24 mouse cellular contexts compared by ENCODE assay signal in genomic region chr13:42088339-42088738, GRCm38 (mm10). TPM values are rescaled to one million over a fixed set of nuclear protein-coding genes. Genes with fewer than 3 reads are reported as not detected.
DNase-seq lines count a peak whose midpoint lies in the region; ATAC-seq and TF ChIP-seq lines count a peak whose summit lies in the region.
"Had no signal": no experiment of that assay in that cellular context is flagged by ENCODE, and none has a peak within 500 bp of the region (broad histone marks: within the 10 kb centered on the region; RNA-seq: fewer than 3 reads in every experiment).

No protein-coding gene starts in this region.

- no peaks in the 10 kb centered on the region for H3K27me3 ChIP-seq in forebrain, embryonic 12.5 days
- H3K27me3 ChIP-seq in forebrain, embryonic 13.5 days, result no peaks in the 10 kb centered on the region
- no peaks in the 10 kb centered on the region for H3K27me3 ChIP-seq in kidney, embryonic 15.5 days
- no peaks in the 10 kb centered on the region for H3K27me3 ChIP-seq in lung, embryonic 16.5 days (ENCODE audit: control insufficient read depth, insufficient read depth, low read depth, low read length)
- H3K27me3 ChIP-seq: embryonic facial prominence, embryonic 13.5 days; liver, embryonic 13.5 days had no signal

- WGBS in forebrain, embryonic 12.5 days, result 75% methylated on average over 5 of the region's 5 CpGs
- 67% methylated on average over 5 of the region's 5 CpGs for WGBS in forebrain, embryonic 13.5 days
- 42% methylated on average over 5 of the region's 5 CpGs for WGBS in kidney, embryonic 15.5 days
- WGBS in lung, embryonic 16.5 days, result 45% methylated on average over 5 of the region's 5 CpGs
- 31% methylated on average over 5 of the region's 5 CpGs for WGBS in lung, adult 2 months

- H3K9me3 ChIP-seq in forebrain, embryonic 12.5 days, result no peaks in the 10 kb centered on the region
- no peaks in the 10 kb centered on the region for H3K9me3 ChIP-seq in forebrain, embryonic 13.5 days (replicated peaks)
- no peaks in the 10 kb centered on the region for H3K9me3 ChIP-seq in kidney, embryonic 15.5 days (replicated peaks)
- H3K9me3 ChIP-seq in lung, embryonic 16.5 days (ENCODE audit: control insufficient read depth, low read length), result no peaks in the 10 kb centered on the region
- H3K9me3 ChIP-seq: embryonic facial prominence, embryonic 13.5 days; limb, embryonic 10.5 days; liver, embryonic 13.5 days had no signal

- no peak for TF ChIP-seq CTCF in lung, adult 2 months (IDR thresholded peaks at IDR 0.05; ENCODE audit: insufficient read depth, low read length)

- peaks cover 15% of the 10 kb centered on the region for H3K4me1 ChIP-seq in forebrain, embryonic 12.5 days
- H3K4me1 ChIP-seq in forebrain, embryonic 13.5 days, result peaks cover 12% of the 10 kb centered on the region
- peaks cover 19% of the 10 kb centered on the region for H3K4me1 ChIP-seq in kidney, embryonic 15.5 days
- no peaks in the 10 kb centered on the region; the same call in 1 of the 2 replicates for H3K4me1 ChIP-seq in lung, embryonic 16.5 days (replicated peaks; ENCODE audit: control insufficient read depth, insufficient read depth, low read length)
- H3K4me1 ChIP-seq in lung, adult 2 months (ENCODE audit: control insufficient read depth, insufficient read depth, low read length), result peaks cover 9% of the 10 kb centered on the region

- no peak for DNase-seq in kidney, postnatal 14 days
- no peak for DNase-seq in lung, adult 2 months
- peak; percentile 35 for DNase-seq in Muller cell, postnatal 12 days (ENCODE audit: inconsistent ontology term)
- DNase-seq in adipocyte (ENCODE audit: low spot score), result no peak
- DNase-seq: adrenal gland, postnatal 14 days; cerebellum, adult 8-10 months; cerebellum, postnatal 36 days; embryo, embryonic 11 days; gastrocnemius, adult 2 months; liver, embryonic 13.5 days; thymus, adult 2 months; thymus, postnatal 4 days had no signal

- 0 out of 2 replicates have a peak overlapping the region, but pooled peaks have one; percentile 26 for H3K27ac ChIP-seq in forebrain, embryonic 12.5 days
- no peak overlapping the region for H3K27ac ChIP-seq in forebrain, embryonic 13.5 days
- peak overlapping the region; percentile 52; the same call in 1 of the 2 replicates for H3K27ac ChIP-seq in kidney, embryonic 15.5 days
- no peak overlapping the region for H3K27ac ChIP-seq in lung, embryonic 16.5 days (ENCODE audit: low read length)
- H3K27ac ChIP-seq: embryonic facial prominence, embryonic 13.5 days; gastrocnemius, adult 2 months; layer of hippocampus, adult 2 months; limb, embryonic 10.5 days; liver, embryonic 13.5 days; macrophage had no signal

- no peak overlapping the region for H3K4me2 ChIP-seq in forebrain, embryonic 12.5 days
- no peak overlapping the region for H3K4me2 ChIP-seq in forebrain, embryonic 13.5 days
- no peak overlapping the region for H3K4me2 ChIP-seq in kidney, embryonic 15.5 days
- no peak overlapping the region for H3K4me2 ChIP-seq in lung, embryonic 16.5 days (ENCODE audit: low read depth, low read length)
- H3K4me2 ChIP-seq: embryonic facial prominence, embryonic 13.5 days; liver, embryonic 13.5 days; midbrain, embryonic 11.5 days had no signal

- TF ChIP-seq POLR2A in lung, adult 2 months (IDR thresholded peaks at IDR 0.05; ENCODE audit: borderline replicate concordance, extremely low read depth, low read depth, low read length), result no peak

- H3K36me3 ChIP-seq in forebrain, embryonic 12.5 days (replicated peaks), result no peaks in the 10 kb centered on the region
- no peaks in the 10 kb centered on the region for H3K36me3 ChIP-seq in forebrain, embryonic 13.5 days (ENCODE audit: poor library complexity, severe bottlenecking)
- H3K36me3 ChIP-seq in kidney, embryonic 15.5 days, result no peaks in the 10 kb centered on the region
- H3K36me3 ChIP-seq in lung, embryonic 16.5 days (ENCODE audit: control insufficient read depth, insufficient read depth, low read length), result no peaks in the 10 kb centered on the region
- H3K36me3 ChIP-seq: embryonic facial prominence, embryonic 13.5 days; liver, embryonic 13.5 days had no signal

- no peak for ATAC-seq in forebrain, embryonic 12.5 days (ENCODE audit: low FRiP score)
- ATAC-seq in forebrain, embryonic 13.5 days, result no peak
- no peak; the same call in 1 of the 2 replicates for ATAC-seq in kidney, embryonic 15.5 days (replicated peaks; ENCODE audit: low FRiP score)
- ATAC-seq in lung, embryonic 16.5 days (ENCODE audit: low read depth), result 0 out of 2 replicates have a peak, but pooled peaks have one; percentile 31
- ATAC-seq: forebrain, embryonic 14.5 days; intestine, postnatal 0 days had no signal

- no peak overlapping the region for H3K9ac ChIP-seq in forebrain, embryonic 12.5 days
- H3K9ac ChIP-seq in forebrain, embryonic 13.5 days, result no peak overlapping the region
- H3K9ac ChIP-seq in kidney, embryonic 15.5 days, result no peak overlapping the region
- H3K9ac ChIP-seq in lung, embryonic 16.5 days (ENCODE audit: low read length), result no peak overlapping the region
- H3K9ac ChIP-seq: embryonic facial prominence, embryonic 13.5 days; liver, embryonic 13.5 days had no signal

- no peak overlapping the region for H3K4me3 ChIP-seq in forebrain, embryonic 12.5 days (replicated peaks)
- H3K4me3 ChIP-seq in forebrain, embryonic 13.5 days, result no peak overlapping the region
- no peak overlapping the region for H3K4me3 ChIP-seq in kidney, embryonic 15.5 days (replicated peaks)
- no peak overlapping the region for H3K4me3 ChIP-seq in lung, embryonic 16.5 days (ENCODE audit: low read length)
- H3K4me3 ChIP-seq in lung, adult 2 months (replicated peaks; ENCODE audit: extremely low read depth, low read depth, low read length), result no peak overlapping the region
- H3K4me3 ChIP-seq: embryonic facial prominence, embryonic 13.5 days; erythroblast, embryonic 14.5 days; gastrocnemius, adult 2 months; layer of hippocampus, adult 2 months; limb, embryonic 10.5 days; liver, embryonic 13.5 days had no signal

RNA-seq across cellular contexts. Expression of gene Hivep1, which starts 36.5 kb away (rescaled TPM):
- polyA plus RNA-seq in forebrain, embryonic 12.5 days (2016; fragmentation: Nextera tagmentation; extraction: Ambion mirVana), result 17.4 and 22.1 TPM in 2 replicates
- polyA plus RNA-seq in forebrain, embryonic 13.5 days (2015; fragmentation: Nextera tagmentation; extraction: Ambion mirVana), result 16.4 and 16.8 TPM in 2 replicates
- polyA plus RNA-seq in kidney, embryonic 15.5 days (2015; fragmentation: Nextera tagmentation; extraction: Ambion mirVana), result 14.1 and 15.0 TPM in 2 replicates
- 7.6 and 8.6 TPM in 2 replicates for polyA plus RNA-seq in lung, embryonic 16.5 days (2015; fragmentation: Nextera tagmentation; extraction: Ambion mirVana)
- 35.9 and 41.8 TPM in 2 replicates for polyA plus RNA-seq in lung, adult 2 months (2012; rRNA removed)

Comparison
In these comparisons a context has a peak if more than half of its experiments do, and no peak if none do; other contexts are left out.
1. H3K27ac ChIP-seq: peak in forebrain, embryonic 12.5 days (single experiment) and kidney, embryonic 15.5 days (single experiment); none in forebrain, embryonic 13.5 days (single experiment) and lung, embryonic 16.5 days (single experiment).